Mouse (Mus musculus): Measurements from ENCODE around the gene Pde6c.

Pde6c gene

GRCm38 (mm10) chr19:38143540-38144271 is 11.1 kb downstream of the Pde6c start:
- no peak for DNase-seq

GRCm38 (mm10) chr19:38156243-38156642 is 23.7 kb downstream of the Pde6c start:
- DNase-seq, result no peak

- no peak for DNase-seq
These were observed 29.2 kb downstream of the Pde6c start for GRCm38 (mm10) chr19:38161648-38162354.

- DNase-seq, result no peak
These were observed 32.1 kb downstream of the Pde6c start for GRCm38 (mm10) chr19:38164633-38165032.

DNA sequence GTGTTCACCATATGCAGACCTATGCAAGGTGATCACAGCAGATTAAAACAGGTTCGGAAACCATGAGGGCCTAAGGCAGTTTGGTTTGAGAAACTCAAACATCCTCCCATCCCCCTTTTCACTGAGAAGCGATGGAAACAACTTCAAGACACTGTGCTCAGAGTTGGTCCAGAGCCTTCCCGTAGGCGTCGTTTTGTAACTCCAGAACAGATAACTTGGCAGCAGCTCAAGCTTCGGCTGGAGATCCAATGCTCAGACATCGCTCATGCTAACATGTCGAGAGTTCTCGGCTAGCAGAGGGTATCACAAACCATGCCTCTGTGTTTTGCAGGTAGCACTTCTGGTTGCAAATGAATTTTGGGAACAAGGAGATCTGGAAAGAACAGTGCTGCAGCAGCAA is 47.1 kb downstream of the Pde6c start:
- no peak for DNase-seq

DNA sequence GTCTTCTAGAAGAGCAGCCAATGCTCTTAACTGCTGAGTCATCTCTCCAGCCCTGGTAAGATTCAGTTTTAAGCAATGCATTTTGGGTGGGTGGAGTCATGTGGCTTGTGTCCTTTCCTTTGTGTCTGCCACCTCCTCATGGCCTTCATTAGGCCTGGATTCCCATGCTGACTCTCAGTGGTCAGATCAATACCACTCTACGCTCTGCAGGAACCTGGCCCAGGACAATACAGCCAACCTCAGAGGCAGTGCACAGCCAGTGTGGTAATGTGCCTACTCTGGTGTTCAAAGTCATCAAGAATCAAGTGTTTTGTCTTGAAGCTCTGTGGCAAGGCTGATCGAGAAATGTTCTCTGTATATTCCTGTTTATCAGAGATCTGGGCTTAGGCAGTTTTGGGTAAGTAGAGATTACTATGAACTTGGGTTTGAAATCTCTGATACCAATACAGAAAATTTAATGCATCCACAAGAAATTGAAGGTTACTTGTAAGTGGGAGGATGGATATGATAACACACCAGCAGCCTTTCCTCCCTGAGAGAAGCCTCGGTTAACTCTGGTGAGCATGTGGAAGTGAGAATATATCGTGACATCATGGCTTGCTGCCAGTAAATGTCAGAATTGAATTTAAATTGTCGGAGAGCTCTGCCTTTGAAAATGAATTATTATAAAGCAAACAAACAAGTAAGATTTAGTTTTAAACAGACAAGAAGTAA is 54.2 kb downstream of the Pde6c start:
- DNase-seq, result no peak

DNA sequence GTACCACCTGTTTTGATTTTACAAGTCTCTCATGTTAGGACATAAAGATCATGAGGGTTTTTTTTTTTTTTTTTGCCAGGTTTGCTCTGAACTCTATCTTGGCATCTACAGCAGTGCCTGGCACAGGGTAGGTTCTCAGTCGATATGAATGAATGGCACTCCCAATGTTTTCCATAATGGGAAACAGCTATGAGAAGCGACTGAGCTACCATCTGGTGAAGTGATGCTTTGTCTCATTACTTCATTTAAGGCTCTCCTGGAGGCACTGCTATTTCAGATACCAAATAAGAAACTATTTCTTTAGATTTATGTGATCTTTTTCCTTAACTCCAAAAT is 54.7 kb downstream of the Pde6c start:
- no peak for DNase-seq

- no peak for DNase-seq
These were observed 58.0 kb downstream of the Pde6c start for GRCm38 (mm10) chr19:38190606-38191005.

DNA sequence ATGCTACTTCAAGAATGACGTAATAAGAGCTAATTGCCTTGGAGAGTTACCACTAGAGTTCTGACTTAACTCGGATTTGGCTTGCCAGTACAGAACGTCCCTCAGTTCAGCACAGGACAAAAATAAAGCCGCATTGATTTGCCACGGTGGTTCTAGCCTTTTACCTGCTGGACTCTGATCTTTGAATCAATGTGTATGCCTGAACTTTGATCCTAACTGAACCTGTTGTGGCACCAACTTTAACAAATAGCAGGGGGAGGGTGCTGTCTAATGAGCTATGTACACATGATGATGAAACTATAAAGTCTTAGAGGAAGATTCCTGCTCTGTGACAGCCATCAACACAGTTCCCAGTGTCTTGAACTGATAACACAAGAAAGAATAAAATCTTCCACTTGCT is 58.9 kb downstream of the Pde6c start:
- DNase-seq, result no peak

DNA sequence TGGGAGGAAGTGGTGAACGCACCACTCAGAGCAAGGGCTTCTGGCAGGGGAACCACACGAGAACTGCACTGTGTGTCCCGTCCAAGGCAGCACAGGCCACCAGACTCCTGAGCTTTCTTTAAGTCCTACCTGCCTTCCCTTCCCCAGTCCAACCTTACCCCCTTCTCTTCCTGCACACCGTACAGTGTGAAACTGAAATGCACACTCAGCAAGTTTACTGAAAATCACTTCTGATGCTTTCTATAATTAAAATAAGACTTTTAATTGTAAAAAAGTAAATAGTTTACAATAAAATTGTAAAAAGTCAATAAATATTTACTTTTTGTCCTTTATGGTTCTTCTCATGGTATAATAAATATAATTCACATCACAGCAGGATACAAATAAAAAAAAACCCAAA is 62.7 kb downstream of the Pde6c start:
- DNase-seq, result no peak

DNA sequence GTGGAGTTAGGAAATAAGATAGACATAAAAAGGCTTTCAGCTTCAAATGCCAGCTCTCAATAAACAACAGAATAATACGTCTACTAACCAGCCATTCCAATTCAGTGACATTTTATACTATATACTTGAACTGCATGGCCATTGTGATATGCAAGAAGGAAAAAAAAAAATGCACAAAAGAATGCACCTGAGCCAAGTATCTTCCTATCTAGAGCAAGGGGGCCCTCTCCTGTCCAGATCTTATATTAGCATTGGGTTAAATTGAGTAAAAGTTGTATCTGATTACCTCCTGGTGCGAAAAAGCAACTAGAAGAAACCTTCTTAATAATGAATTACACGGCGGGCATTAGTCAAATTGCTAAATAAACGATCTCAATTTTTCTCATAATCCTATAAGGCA is 66.2 kb downstream of the Pde6c start:
- DNase-seq, result no peak

DNA sequence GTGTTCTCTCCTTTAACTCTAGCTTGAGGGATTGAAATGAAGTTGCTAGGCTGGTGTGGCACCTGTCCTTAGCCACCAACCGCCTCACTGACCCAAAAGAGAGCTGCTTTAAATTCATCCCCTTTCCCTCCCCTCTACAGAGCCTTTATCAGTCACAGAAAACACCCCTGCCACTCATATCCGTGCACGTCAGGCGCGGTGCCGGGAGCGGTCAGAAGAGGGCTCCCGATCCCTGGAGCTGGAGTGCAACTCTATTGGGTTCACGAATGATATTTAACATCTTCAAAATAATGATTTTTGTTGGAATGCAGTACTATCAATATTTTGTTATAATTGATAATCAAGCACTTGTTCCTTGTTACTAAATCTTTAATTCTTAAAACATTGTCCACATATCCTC is 74.1 kb downstream of the Pde6c start:
- DNase-seq, result peak; percentile 43

- no peak for DNase-seq
These were observed 85.1 kb downstream of the Pde6c start for GRCm38 (mm10) chr19:38217696-38218095.

- no peak for DNase-seq
These were observed 90.8 kb downstream of the Pde6c start for GRCm38 (mm10) chr19:38223356-38223904.

GRCm38 (mm10) chr19:38223905-38224684 is 91.5 kb downstream of the Pde6c start, which contains the start of gene Fra10ac1:
Gene Fra10ac1, minus strand, starts transcription at chr19:38224156.
- DNase-seq, result peak; percentile 95

DNA sequence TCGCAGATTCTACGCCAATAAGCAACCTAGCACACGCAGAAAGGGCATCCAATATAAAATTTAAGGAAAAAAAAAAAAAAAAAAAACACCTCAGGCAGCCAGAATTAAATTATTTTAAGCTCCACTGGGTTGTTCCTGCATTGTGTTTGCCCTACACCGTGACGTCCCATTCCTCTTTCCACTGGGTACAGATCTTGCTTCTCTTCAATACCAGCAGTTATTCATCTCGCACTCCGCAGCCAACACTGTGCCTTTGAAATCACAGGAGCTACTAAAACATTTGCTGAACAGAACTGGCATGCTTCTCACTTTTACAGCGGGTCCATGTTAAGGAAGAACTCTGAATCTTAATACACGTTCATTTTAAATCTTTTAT is 92.1 kb downstream of the Pde6c start:
- no peak for DNase-seq

GRCm38 (mm10) chr19:38228699-38229098 is 96.1 kb downstream of the Pde6c start:
- no peak for DNase-seq

GRCm38 (mm10) chr19:38232087-38232486 is 99.5 kb downstream of the Pde6c start:
- no peak for DNase-seq

- no peak for DNase-seq
These were observed 99.9 kb downstream of the Pde6c start for GRCm38 (mm10) chr19:38232516-38232915.
